Mouse (Mus musculus) lung, adult 2 months (tissue): ENCODE data around the gene Gm13057. TPM values are rescaled to one million over a fixed set of nuclear protein-coding genes. Genes with fewer than 3 reads are reported as not detected.
"Not testable (repeated sequence)": the region's sequence is repeated elsewhere in the genome, so short reads cannot be mapped to it uniquely, and the experiment has no call there.

ENCODE experiments used
- DNase-seq: peaks from one replicate; pipeline ENCODE4 v3.0.0; 2022
- H3K4me1 ChIP-seq: fragments of 200-500 bp; 2 replicates; pipeline ENCODE4 v1.6.1; 2011; ENCODE audit warnings: low read length; ENCODE audit not compliant: control insufficient read depth, insufficient read depth
- H3K4me3 ChIP-seq: fragments of 200-500 bp; replicated peaks from 2 replicates; pipeline ENCODE3; 2011; ENCODE audit warnings: low read depth, mild to moderate bottlenecking, control low read depth, low read length; ENCODE audit errors: extremely low read depth
- CTCF ChIP-seq: fragments of 200-500 bp; IDR thresholded peaks from 2 replicates; pipeline ENCODE4 v1.5.1; 2011; ENCODE audit warnings: mild to moderate bottlenecking, low read length, control low read depth; ENCODE audit not compliant: insufficient read depth
- POLR2A ChIP-seq: fragments of 200-500 bp; IDR thresholded peaks from 2 replicates; pipeline ENCODE4 v1.6.1; 2011; ENCODE audit warnings: low read depth, mild to moderate bottlenecking, control low read depth, low read length, borderline replicate concordance; ENCODE audit errors: extremely low read depth
- WGBS: fragments of 180-500 bp; shearing (Covaris S2); methylation state at CpG from one replicate; pipeline ENCODE4 v1.1.7; 2018; 5-methylcytosine and 5-hydroxymethylcytosine counted together
- polyA plus RNA-seq: library from polyadenylated mRNA; depleted of rRNA; stranded (reverse); fragments of >200 nt; gene quantifications from 2 replicates; pipeline ENCODE4 v1.2.3, GENCODE M21; 2012; rRNA removed

The Gm13057 gene
- not detected in 2 replicates for polyA plus RNA-seq

DNA sequence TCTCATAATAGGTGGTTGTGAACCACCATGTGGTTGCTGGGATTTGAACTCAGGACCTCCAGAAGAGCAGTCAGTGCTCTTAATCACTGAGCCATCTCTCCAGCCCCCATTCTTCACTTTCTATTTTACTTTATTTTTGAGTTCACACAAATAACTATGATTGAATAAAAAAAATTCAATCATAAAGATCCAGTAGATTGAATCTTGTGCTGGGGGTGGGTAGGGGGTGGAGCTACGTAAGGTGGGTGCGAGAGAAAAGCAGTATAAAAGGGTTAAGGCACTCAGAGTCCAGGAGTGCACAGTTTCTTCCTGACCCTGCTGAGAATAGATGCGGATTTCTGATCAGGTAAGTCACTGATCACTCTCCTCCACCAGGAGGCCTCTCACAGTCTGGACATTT is at the start of gene Gm13057, which contains the start of gene BC080695:
TSS of gene Gm13057 (plus strand) at position 310 of the 400 bp plus-strand sequence.
TSS of gene BC080695 (plus strand) at position 301 of the 400 bp plus-strand sequence.
- H3K4me3 ChIP-seq: not testable (repeated sequence)
- WGBS: no CpG with 5 or more reads among the region's 3 CpGs

DNA sequence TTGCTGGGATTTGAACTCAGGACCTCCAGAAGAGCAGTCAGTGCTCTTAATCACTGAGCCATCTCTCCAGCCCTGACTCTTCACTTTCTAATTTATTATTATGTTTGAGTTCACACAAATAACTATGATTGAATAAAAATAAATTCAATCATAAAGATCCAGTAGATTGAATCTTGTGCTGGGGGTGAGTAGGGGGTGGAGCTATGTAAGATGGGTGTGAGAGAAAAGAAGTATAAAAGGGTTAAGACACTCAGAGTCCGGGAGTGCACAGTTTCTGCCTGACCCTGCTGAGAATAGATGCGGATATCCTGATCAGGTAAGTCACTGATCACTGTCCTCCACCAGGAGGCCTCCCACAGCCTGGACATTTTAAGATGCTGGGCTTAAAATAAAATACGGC is 40.5 kb upstream of the Gm13057 start, which contains the start of gene Gm13043:
TSS of gene Gm13043 (plus strand) at position 301 of the 400 bp plus-strand sequence.
- 86% methylated on average over 3 of the region's 3 CpGs for WGBS
- DNase-seq: no peak
- no peaks in the 10 kb centered on the region for H3K4me1 ChIP-seq
- no peak within 1 kb of the TSS for H3K4me3 ChIP-seq
- no peak for TF ChIP-seq CTCF
- TF ChIP-seq POLR2A: no peak

More for the DNA sequence above, at the start of gene Gm13057, which contains the start of gene BC080695:
- not testable (repeated sequence) for DNase-seq, H3K4me1 ChIP-seq

DNA sequence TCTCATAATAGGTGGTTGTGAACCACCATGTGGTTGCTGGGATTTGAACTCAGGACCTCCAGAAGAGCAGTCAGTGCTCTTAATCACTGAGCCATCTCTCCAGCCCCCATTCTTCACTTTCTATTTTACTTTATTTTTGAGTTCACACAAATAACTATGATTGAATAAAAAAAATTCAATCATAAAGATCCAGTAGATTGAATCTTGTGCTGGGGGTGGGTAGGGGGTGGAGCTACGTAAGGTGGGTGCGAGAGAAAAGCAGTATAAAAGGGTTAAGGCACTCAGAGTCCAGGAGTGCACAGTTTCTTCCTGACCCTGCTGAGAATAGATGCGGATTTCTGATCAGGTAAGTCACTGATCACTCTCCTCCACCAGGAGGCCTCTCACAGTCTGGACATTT is 15.9 kb upstream of the Gm13057 start, which contains the start of gene Gm13040:
TSS of gene Gm13040 (plus strand) at position 301 of the 400 bp plus-strand sequence.
- H3K4me3 ChIP-seq, H3K4me1 ChIP-seq, DNase-seq: not testable (repeated sequence)
- WGBS: no CpG with 5 or more reads among the region's 3 CpGs

Other genes with a start within 250 kb of the Gm13057 start
- gene Lrrc38, start 202.0 kb upstream of the Gm13057 start, polyA plus RNA-seq: 0.07 and 0.25 TPM in 2 replicates
- not detected in 2 replicates for gene Pramel1, start 157.3 kb upstream of the Gm13057 start, polyA plus RNA-seq
- 4.4 and 6.0 TPM in 2 replicates for gene Pramef8, start 139.3 kb upstream of the Gm13057 start, polyA plus RNA-seq
- gene Oog4, start 101.4 kb upstream of the Gm13057 start, polyA plus RNA-seq: not detected in 2 replicates
- gene Gm13043, start 40.4 kb upstream of the Gm13057 start, polyA plus RNA-seq: not detected in 2 replicates
- not detected in 2 replicates for gene Gm13040, start 15.8 kb upstream of the Gm13057 start, polyA plus RNA-seq
- gene BC080695, start within 50 bp of the Gm13057 start, polyA plus RNA-seq: not detected in 2 replicates
- gene Gm13083, start 63.3 kb downstream of the Gm13057 start, polyA plus RNA-seq: not detected in 2 replicates
- gene Gm13088, start 105.5 kb downstream of the Gm13057 start, polyA plus RNA-seq: not detected in 2 replicates
- not detected in 2 replicates for gene Gm13089, start 151.0 kb downstream of the Gm13057 start, polyA plus RNA-seq
- gene Gm13078, start 167.7 kb downstream of the Gm13057 start, polyA plus RNA-seq: not detected in 2 replicates
- gene Gm13023, start 237.6 kb downstream of the Gm13057 start, polyA plus RNA-seq: not detected in 2 replicates